ENCODE assay signal across 23 mouse cellular contexts in genomic region chr3:142122376-142122775, GRCm38 (mm10). TPM values are rescaled to one million over a fixed set of nuclear protein-coding genes. Genes with fewer than 3 reads are reported as not detected.
DNase-seq lines count a peak whose midpoint lies in the region; ATAC-seq and TF ChIP-seq lines count a peak whose summit lies in the region.
"Had no signal": no experiment of that assay in that cellular context is flagged by ENCODE, and none has a peak within 500 bp of the region (broad histone marks: within the 10 kb centered on the region; RNA-seq: fewer than 3 reads in every experiment).

No protein-coding gene starts in this region.

- ATAC-seq in limb, embryonic 13.5 days (ENCODE audit: low FRiP score, low read depth), result peak; percentile 25; the same call in 1 of the 2 replicates
- ATAC-seq in limb, embryonic 14.5 days (ENCODE audit: low FRiP score, low read depth), result 0 out of 2 replicates have a peak, but pooled peaks have one; percentile 37
- no peak for ATAC-seq in inflammation-experienced regulatory T-cells, adult 6 months
- ATAC-seq: activated CD4-positive, CD25-positive, alpha-beta regulatory T cell, adult 4 months; CD4-positive, CD25-positive, alpha-beta regulatory T cell, adult 4 months; Patski had no signal

- H3K79me2 ChIP-seq in CH12.LX (replicated peaks; ENCODE audit: control insufficient read depth, extremely low read depth, insufficient read depth, poor library complexity, severe bottlenecking), result no peaks in the 10 kb centered on the region

- no peak; the same call in 1 of the 2 replicates for TF ChIP-seq RAD21 in CH12.LX (IDR thresholded peaks at IDR 0.05; ENCODE audit: low read depth, low read length)

- H3K4me3 ChIP-seq in limb, embryonic 13.5 days, result no peak overlapping the region
- no peak overlapping the region for H3K4me3 ChIP-seq in limb, embryonic 10.5 days
- no peak overlapping the region for H3K4me3 ChIP-seq in CH12.LX (replicated peaks in 1 of 3; ENCODE audit: low read depth in 2 of 3, low read length in 2 of 3, poor library complexity in 1 of 3)
- no peak overlapping the region for H3K4me3 ChIP-seq in embryonic facial prominence, embryonic 10.5 days
- H3K4me3 ChIP-seq in limb, embryonic 14.5 days (replicated peaks; ENCODE audit: low read length), result no peak overlapping the region
- H3K4me3 ChIP-seq in kidney, adult 2 months (ENCODE audit: insufficient read depth, low read depth, low read length), result no peak overlapping the region

- no peak overlapping the region for H3K4me2 ChIP-seq in limb, embryonic 13.5 days (replicated peaks)
- peak overlapping the region; percentile 39 for H3K4me2 ChIP-seq in CH12.LX (ENCODE audit: insufficient read depth, low read depth, poor library complexity, severe bottlenecking)
- no peak overlapping the region for H3K4me2 ChIP-seq in limb, embryonic 14.5 days (replicated peaks; ENCODE audit: low read depth, low read length, severe bottlenecking)

- no peak overlapping the region for H3K9ac ChIP-seq in limb, embryonic 13.5 days
- H3K9ac ChIP-seq in CH12.LX (ENCODE audit: insufficient read depth, low read depth), result no peak overlapping the region
- no peak overlapping the region for H3K9ac ChIP-seq in limb, embryonic 14.5 days (ENCODE audit: low read depth, low read length, severe bottlenecking)

- H3K36me3 ChIP-seq in limb, embryonic 13.5 days, result no peaks in the 10 kb centered on the region
- H3K36me3 ChIP-seq in limb, embryonic 10.5 days, result no peaks in the 10 kb centered on the region
- H3K36me3 ChIP-seq in CH12.LX (replicated peaks in 1 of 2; ENCODE audit: control insufficient read depth in 1 of 2, insufficient read depth in 1 of 2, low read length in 1 of 2), result no peaks in the 10 kb centered on the region
- H3K36me3 ChIP-seq in embryonic facial prominence, embryonic 10.5 days (replicated peaks), result no peaks in the 10 kb centered on the region
- H3K36me3 ChIP-seq in limb, embryonic 14.5 days (ENCODE audit: control insufficient read depth, insufficient read depth, low read length), result no peaks in the 10 kb centered on the region
- H3K36me3 ChIP-seq in kidney, adult 2 months (ENCODE audit: control insufficient read depth, insufficient read depth, low read length), result no peaks in the 10 kb centered on the region
- H3K36me3 ChIP-seq: G1E had no signal

- in situ Hi-C loops in CH12.LX (cut with MboI; ENCODE audit: low pct_ligation_motif_present, low pct_unique_long_range_greater_than_20kb, low sequenced_read_pairs), result no loop called here

- peaks cover 15% of the 10 kb centered on the region for H3K27me3 ChIP-seq in limb, embryonic 13.5 days
- H3K27me3 ChIP-seq in limb, embryonic 10.5 days (ENCODE audit: low read depth, poor library complexity, severe bottlenecking), result peaks cover 27% of the 10 kb centered on the region; the same call in 1 of the 2 replicates
- H3K27me3 ChIP-seq in CH12.LX (replicated peaks), result no peaks in the 10 kb centered on the region
- H3K27me3 ChIP-seq in embryonic facial prominence, embryonic 10.5 days (replicated peaks; ENCODE audit: low read depth, poor library complexity, severe bottlenecking), result no peaks in the 10 kb centered on the region
- no peaks in the 10 kb centered on the region for H3K27me3 ChIP-seq in limb, embryonic 14.5 days (ENCODE audit: control insufficient read depth, insufficient read depth, low read length)
- no peaks in the 10 kb centered on the region for H3K27me3 ChIP-seq in kidney, adult 2 months (replicated peaks; ENCODE audit: control insufficient read depth, insufficient read depth, low read length)
- H3K27me3 ChIP-seq: Patski had no signal

- peaks cover 51% of the 10 kb centered on the region for H3K4me1 ChIP-seq in limb, embryonic 13.5 days
- H3K4me1 ChIP-seq in limb, embryonic 10.5 days, result peaks cover 61% of the 10 kb centered on the region
- peaks cover 12 to 41% of the 10 kb centered on the region in 2 experiments for H3K4me1 ChIP-seq in CH12.LX (ENCODE audit: control insufficient read depth in 1 of 2, insufficient read depth in 2 of 2)
- peaks cover 36% of the 10 kb centered on the region for H3K4me1 ChIP-seq in embryonic facial prominence, embryonic 10.5 days
- peaks cover 16% of the 10 kb centered on the region for H3K4me1 ChIP-seq in limb, embryonic 14.5 days (ENCODE audit: control insufficient read depth, insufficient read depth, low read length)
- no peaks in the 10 kb centered on the region for H3K4me1 ChIP-seq in kidney, adult 2 months (ENCODE audit: control insufficient read depth, insufficient read depth, low read length)

- no peak for DNase-seq in limb, embryonic 10.5 days (ENCODE audit: low spot score)
- DNase-seq in CH12.LX (ENCODE audit: extremely low read depth), result peak; percentile 63
- DNase-seq in embryonic facial prominence, embryonic 10.5 days (ENCODE audit: low spot score), result no peak
- peak; percentile 19 for DNase-seq in limb, embryonic 14.5 days (ENCODE audit: low spot score)
- DNase-seq in B cell, adult 2 months, result no peak
- DNase-seq in kidney, adult 2 months, result no peak
- DNase-seq: adrenal gland, adult 2 months; adrenal gland, adult 8-10 months; adrenal gland, postnatal 10 days; adrenal gland, postnatal 14 days; adrenal gland, postnatal 25 days; adrenal gland, postnatal 36 days; cerebellum, adult 11 months; cerebellum, adult 11-12 months; cerebellum, adult 18-20 months; cerebellum, adult 2 months had no signal

- H3K27ac ChIP-seq in limb, embryonic 13.5 days, result no peak overlapping the region; the same call in 1 of the 2 replicates
- H3K27ac ChIP-seq in limb, embryonic 10.5 days, result no peak overlapping the region
- no peak overlapping the region for H3K27ac ChIP-seq in CH12.LX (ENCODE audit: insufficient read depth, low read depth)
- H3K27ac ChIP-seq in embryonic facial prominence, embryonic 10.5 days (replicated peaks), result 0 out of 2 replicates have a peak overlapping the region, but pooled peaks have one; percentile 4
- no peak overlapping the region for H3K27ac ChIP-seq in limb, embryonic 14.5 days (replicated peaks; ENCODE audit: low read depth, low read length)
- no peak overlapping the region for H3K27ac ChIP-seq in kidney, adult 2 months (ENCODE audit: insufficient read depth, low read depth, low read length)

- H3K9me3 ChIP-seq in limb, embryonic 13.5 days, result no peaks in the 10 kb centered on the region
- no peaks in the 10 kb centered on the region for H3K9me3 ChIP-seq in limb, embryonic 10.5 days (replicated peaks)
- H3K9me3 ChIP-seq in CH12.LX (replicated peaks; ENCODE audit: low read length), result no peaks in the 10 kb centered on the region
- H3K9me3 ChIP-seq in embryonic facial prominence, embryonic 10.5 days, result no peaks in the 10 kb centered on the region
- no peaks in the 10 kb centered on the region for H3K9me3 ChIP-seq in limb, embryonic 14.5 days (ENCODE audit: control insufficient read depth, low read length)
- H3K9me3 ChIP-seq: G1E had no signal

- no peak for TF ChIP-seq CTCF in CH12.LX (conservative IDR thresholded peaks at IDR 0.05 in 1 of 2, IDR thresholded peaks at IDR 0.05 in 1 of 2; ENCODE audit: low read depth in 2 of 2, low read length in 2 of 2)
- TF ChIP-seq CTCF in kidney, adult 2 months (conservative IDR thresholded peaks at IDR 0.05; ENCODE audit: insufficient read depth, insufficient read length, low read depth, low read length), result no peak

- 59% methylated on average over 5 of the region's 5 CpGs for WGBS in limb, embryonic 13.5 days
- 88% methylated on average over 5 of the region's 5 CpGs for WGBS in limb, embryonic 10.5 days
- WGBS in embryonic facial prominence, embryonic 10.5 days, result 83% methylated on average over 5 of the region's 5 CpGs
- WGBS in limb, embryonic 14.5 days, result 59% methylated on average over 5 of the region's 5 CpGs
- WGBS in kidney, adult 2 months, result 74% methylated on average over 5 of the region's 5 CpGs

- no peak for TF ChIP-seq POLR2A in CH12.LX (IDR thresholded peaks at IDR 0.05; ENCODE audit: low read depth, low read length)
- TF ChIP-seq POLR2A in limb, embryonic 14.5 days (IDR thresholded peaks at IDR 0.05; ENCODE audit: borderline replicate concordance, extremely low read depth, insufficient read depth, insufficient read length), result no peak
- TF ChIP-seq POLR2A in kidney, adult 2 months (IDR thresholded peaks at IDR 0.05; ENCODE audit: low read depth, low read length), result no peak

- dilution Hi-C loops in CH12.LX (cut with MboI; ENCODE audit: extremely low pct_ligation_motif_present, extremely low pct_unique_long_range_greater_than_20kb, low sequenced_read_pairs), result no loop called here

- TF ChIP-seq EP300 in CH12.LX (IDR thresholded peaks at IDR 0.05; ENCODE audit: low read length), result peak; percentile 97

TF ChIP-seq in CH12.LX, 34 proteins besides CTCF, POLR2A, EP300 and RAD21 (continues in another document):
- no peak for TF ChIP-seq CHD1 (IDR thresholded peaks at IDR 0.05; ENCODE audit: low read depth, low read length)
- TF ChIP-seq RCOR1 (conservative IDR thresholded peaks at IDR 0.05; ENCODE audit: low read depth, low read length), result peak; percentile 81; the same call in 1 of the 2 replicates
- no peak for TF ChIP-seq USF2 (conservative IDR thresholded peaks at IDR 0.05; ENCODE audit: low read depth, low read length)
- no peak; the same call in 1 of the 2 replicates for TF ChIP-seq MYC (IDR thresholded peaks at IDR 0.05; ENCODE audit: low read depth, low read length)
- peak; percentile 78 for TF ChIP-seq MEF2A (IDR thresholded peaks at IDR 0.05; ENCODE audit: borderline replicate concordance, low read depth, low read length)
- peak; percentile 88 for TF ChIP-seq CHD2 (IDR thresholded peaks at IDR 0.05; ENCODE audit: low read length)
- TF ChIP-seq BHLHE40 (IDR thresholded peaks at IDR 0.05; ENCODE audit: low read depth, low read length), result peak; percentile 81
- TF ChIP-seq IRF4 (IDR thresholded peaks at IDR 0.05; ENCODE audit: low read depth, low read length), result peak; percentile 81
- peak; percentile 42; the same call in 1 of the 2 replicates for TF ChIP-seq ELF1 (IDR thresholded peaks at IDR 0.05; ENCODE audit: low read depth, low read length)
- TF ChIP-seq HCFC1 (IDR thresholded peaks at IDR 0.05; ENCODE audit: low read depth, low read length), result no peak
- TF ChIP-seq MAFK (IDR thresholded peaks at IDR 0.05; ENCODE audit: insufficient replicate concordance, low read length), result 0 out of 2 replicates have a peak, but pooled peaks have one; percentile 49

RNA-seq across cellular contexts. Expression of gene Bmpr1b, which starts 46.8 kb away (rescaled TPM):
- 15.6 and 15.9 TPM in 2 replicates for polyA plus RNA-seq in limb, embryonic 13.5 days (2015; fragmentation: Nextera tagmentation; extraction: Ambion mirVana)
- polyA plus RNA-seq in limb, embryonic 10.5 days (2016; fragmentation: Nextera tagmentation; extraction: Ambion mirVana), result 5.1 and 7.2 TPM in 2 replicates
- total RNA-seq in CH12.LX (2012; rRNA removed) (0.04 TPM in 1 of 2 replicates, not detected in the other), CH12.LX (2014; rRNA removed) (0.04 and 0.05 TPM in 2 replicates)
- 0.05 TPM in 1 of 2 replicates, not detected in the other for polyA plus RNA-seq in CH12.LX (2012; ENCODE audit: insufficient read length, low read depth)
- polyA plus RNA-seq in embryonic facial prominence, embryonic 10.5 days (2016; fragmentation: Nextera tagmentation; extraction: Ambion mirVana), result 10.3 and 14.1 TPM in 2 replicates
- 7.4 and 8.8 TPM in 2 replicates for polyA plus RNA-seq in limb, embryonic 14.5 days (2012; rRNA removed)
- polyA plus RNA-seq in limb, embryonic 14.5 days (2014; fragmentation: Nextera tagmentation; extraction: Ambion mirVana), result 11.7 and 13.8 TPM in 2 replicates
- 1.4 and 2.0 TPM in 2 replicates for polyA plus RNA-seq in kidney, adult 2 months (2012; rRNA removed)
- polyA plus RNA-seq in inflammation-experienced regulatory T-cells, adult 6 months (2017; shearing (Covaris generic)), result not detected
- total RNA-seq: MEL had no signal
- polyA plus RNA-seq: activated CD4-positive, CD25-positive, alpha-beta regulatory T cell, adult 4 months; CD4-positive, CD25-positive, alpha-beta regulatory T cell, adult 4 months; G1E; Patski had no signal

Comparison
In these comparisons a context has a peak if more than half of its experiments do, and no peak if none do; other contexts are left out.
1. DNase-seq: peak in CH12.LX (single experiment) and limb, embryonic 14.5 days (single experiment); none in limb, embryonic 10.5 days (single experiment), embryonic facial prominence, embryonic 10.5 days (single experiment), B cell, adult 2 months (0 of 2) and kidney, adult 2 months (single experiment).